In the genomic region with DNA sequence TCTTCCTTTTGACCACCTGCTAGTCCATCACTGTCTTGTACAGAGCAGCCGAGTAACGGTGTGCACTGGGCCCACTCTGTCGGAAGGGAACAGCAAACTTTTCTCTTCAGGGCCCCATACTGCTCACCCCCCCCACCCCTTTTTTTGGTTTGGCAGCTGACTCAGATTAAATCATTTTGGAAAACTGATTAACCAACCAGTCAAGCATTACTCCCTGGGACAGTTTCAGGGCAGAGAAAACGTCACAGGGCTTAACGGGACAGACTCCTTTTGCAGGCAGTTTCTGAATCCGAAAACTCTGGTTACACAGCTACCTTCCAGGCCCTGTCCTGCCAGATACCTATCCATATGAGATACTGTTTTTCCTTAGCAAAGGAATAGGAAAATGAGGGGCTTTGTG, we compare ENCODE assay signal across 24 mouse cellular contexts.
A peak's percentile ranks its signal among the peaks of the same experiment; 100 is the strongest.
DNase-seq lines count a peak whose midpoint lies in the region; ATAC-seq and TF ChIP-seq lines count a peak whose summit lies in the region.
"Had no signal": no experiment of that assay in that cellular context is flagged by ENCODE, and none has a peak within 500 bp of the region (broad histone marks: within the 10 kb centered on the region; RNA-seq: fewer than 3 reads in every experiment).

No protein-coding gene starts in this region.

- intact Hi-C loops in heart, postnatal 10 days (cut with DNase I), result no loop called here

- H3K27me3 ChIP-seq in kidney, embryonic 14.5 days (ENCODE audit: control insufficient read depth, insufficient read depth, low read length), result no peaks in the 10 kb centered on the region
- H3K27me3 ChIP-seq in liver, postnatal 0 days (ENCODE audit: insufficient read depth, low read length), result no peaks in the 10 kb centered on the region
- H3K27me3 ChIP-seq: CH12.LX; embryonic facial prominence, embryonic 12.5 days; forebrain, embryonic 13.5 days; forebrain, embryonic 15.5 days; Patski had no signal

- no peak overlapping the region for H3K4me2 ChIP-seq in kidney, embryonic 14.5 days (replicated peaks; ENCODE audit: low read depth, low read length)
- H3K4me2 ChIP-seq in liver, postnatal 0 days (ENCODE audit: low read depth, low read length), result no peak overlapping the region
- H3K4me2 ChIP-seq: embryonic facial prominence, embryonic 12.5 days; forebrain, embryonic 13.5 days; forebrain, embryonic 15.5 days had no signal

- no peak overlapping the region for H3K4me3 ChIP-seq in kidney, embryonic 14.5 days (ENCODE audit: low read length)
- H3K4me3 ChIP-seq in liver, postnatal 0 days (ENCODE audit: low read depth, low read length), result no peak overlapping the region
- H3K4me3 ChIP-seq: embryonic facial prominence, embryonic 10.5 days; embryonic facial prominence, embryonic 12.5 days; forebrain, embryonic 13.5 days; forebrain, embryonic 15.5 days had no signal

- TF ChIP-seq CTCF in liver, postnatal 0 days (IDR thresholded peaks at IDR 0.05; ENCODE audit: low read depth), result no peak

- no peak overlapping the region for H3K9ac ChIP-seq in kidney, embryonic 14.5 days (ENCODE audit: low read depth, low read length)
- no peak overlapping the region for H3K9ac ChIP-seq in liver, postnatal 0 days (replicated peaks)
- H3K9ac ChIP-seq: embryonic facial prominence, embryonic 12.5 days; forebrain, embryonic 13.5 days; forebrain, embryonic 15.5 days had no signal

- no peaks in the 10 kb centered on the region for H3K9me3 ChIP-seq in kidney, embryonic 14.5 days (ENCODE audit: control insufficient read depth, low read length)
- H3K9me3 ChIP-seq in liver, postnatal 0 days (ENCODE audit: low read length), result no peaks in the 10 kb centered on the region
- H3K9me3 ChIP-seq: embryonic facial prominence, embryonic 10.5 days; embryonic facial prominence, embryonic 12.5 days; forebrain, embryonic 13.5 days; forebrain, embryonic 15.5 days; G1E had no signal

- no peak overlapping the region for H3K27ac ChIP-seq in kidney, embryonic 14.5 days (ENCODE audit: low read depth, low read length)
- no peak overlapping the region for H3K27ac ChIP-seq in liver, postnatal 0 days (ENCODE audit: low read depth)
- H3K27ac ChIP-seq: embryonic facial prominence, embryonic 10.5 days; embryonic facial prominence, embryonic 12.5 days; forebrain, embryonic 13.5 days; forebrain, embryonic 15.5 days had no signal

- ATAC-seq in kidney, embryonic 14.5 days (ENCODE audit: low FRiP score, low TSS enrichment), result 0 out of 2 replicates have a peak, but pooled peaks have one; percentile 60
- ATAC-seq in liver, postnatal 0 days, result no peak
- ATAC-seq: activated CD4-positive, CD25-positive, alpha-beta regulatory T cell, adult 4 months; CD4-positive, CD25-positive, alpha-beta regulatory T cell, adult 4 months; forebrain, embryonic 13.5 days; forebrain, embryonic 15.5 days; Patski had no signal

- no peaks in the 10 kb centered on the region for H3K4me1 ChIP-seq in kidney, embryonic 14.5 days (ENCODE audit: control insufficient read depth, insufficient read depth, low read length)
- no peaks in the 10 kb centered on the region for H3K4me1 ChIP-seq in liver, postnatal 0 days (ENCODE audit: insufficient read depth)
- H3K4me1 ChIP-seq: embryonic facial prominence, embryonic 10.5 days; embryonic facial prominence, embryonic 12.5 days; forebrain, embryonic 13.5 days; forebrain, embryonic 15.5 days had no signal

- peak; percentile 71 for DNase-seq in heart, adult 11 months
- DNase-seq in heart, postnatal 10 days, result no peak
- no peak for DNase-seq in kidney, postnatal 14 days
- DNase-seq in liver, postnatal 0 days, result peak; percentile 7
- DNase-seq in liver, result no peak
- DNase-seq: adrenal gland, adult 8-10 months; adrenal gland, postnatal 14 days; adrenal gland, postnatal 36 days; B cell, adult 2 months; cerebellum, adult 11-12 months; cerebellum, adult 2 months; cerebellum, adult 9-10 months; cerebellum, postnatal 10 days; cerebellum, postnatal 25 days had no signal

- WGBS in kidney, embryonic 14.5 days, result 86% methylated on average over 6 of the region's 6 CpGs
- whole genome bisulfite sequencing in liver, postnatal 0 days (ENCODE audit: insufficient replicate concordance), result 91% methylated on average over 6 of the region's 6 CpGs

- TF ChIP-seq EP300 in liver, postnatal 0 days (IDR thresholded peaks at IDR 0.05; ENCODE audit: low read depth), result no peak

- H3K36me3 ChIP-seq in kidney, embryonic 14.5 days (ENCODE audit: control insufficient read depth, insufficient read depth, low read length), result peaks cover 81% of the 10 kb centered on the region
- peaks cover 92% of the 10 kb centered on the region for H3K36me3 ChIP-seq in liver, postnatal 0 days (replicated peaks; ENCODE audit: insufficient read depth, low read length)

Comparison
In these comparisons a context has a peak if more than half of its experiments do, and no peak if none do; other contexts are left out.
1. DNase-seq: peak in heart, adult 11 months (single experiment) and liver, postnatal 0 days (single experiment); none in heart, postnatal 10 days (0 of 2), kidney, postnatal 14 days (single experiment) and liver (single experiment).